Mouse (Mus musculus) left cerebral cortex, postnatal 36 days (tissue): ENCODE results near the gene Phxr2. TPM values are rescaled to one million over a fixed set of nuclear protein-coding genes. Genes with fewer than 3 reads are reported as not detected.
A peak's percentile ranks its signal among the peaks of the same experiment; 100 is the strongest.

ENCODE experiments used
- DNase-seq, 2 experiments: peaks; one replicate each; pipeline ENCODE4 v3.0.0; 2021 to 2022; ENCODE audit warnings: low spot score in 2 of 2, mixed read lengths in 1 of 2
- intact Hi-C: fragments of 180-260 bp; cut with DNase I; formaldehyde crosslinking; loops from one replicate; pipeline ENCODE4 v1.15.1; 2025
- total RNA-seq, 2 experiments: library from RNA; stranded (reverse); gene quantifications; 2 replicates each; pipeline ENCODE4 v1.2.3; 2021

Phxr2 gene
- total RNA-seq, 2 experiments from 2014 or later = not detected

- no peak for DNase-seq
- intact Hi-C loops = no loop called here
These were observed 10.2 kb upstream of the Phxr2 start for GRCm38 (mm10) chr10:99136337-99136736.

DNA sequence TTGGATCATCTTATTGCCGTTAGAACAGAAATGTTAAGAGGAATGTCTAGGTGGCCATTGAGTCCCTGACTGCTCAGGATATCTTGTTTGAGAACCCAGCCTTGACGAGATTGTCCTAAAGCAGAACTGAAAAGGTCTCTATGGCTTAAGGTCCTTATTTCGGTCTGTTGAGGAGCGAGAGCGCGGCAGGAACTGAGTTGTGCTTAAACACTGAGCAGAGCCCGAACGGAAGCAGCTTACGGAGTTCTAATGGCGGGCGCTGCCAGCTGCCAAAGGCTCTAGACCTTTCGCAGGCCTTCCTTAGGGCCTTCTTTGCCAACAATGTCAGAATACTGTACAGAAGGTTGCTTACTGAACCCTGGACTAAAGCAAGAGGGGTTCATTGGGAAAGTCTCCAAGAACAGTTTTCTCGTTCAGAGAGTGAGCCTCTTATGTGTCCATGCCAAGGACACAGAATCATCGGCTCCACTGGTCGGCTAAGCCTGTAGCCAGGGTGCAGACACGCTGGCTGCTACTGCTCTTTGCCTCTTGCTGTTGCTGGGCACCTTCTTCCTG, 7.3 kb upstream of the Phxr2 start:
- no peak for DNase-seq
- intact Hi-C loops = no loop called here

- intact Hi-C loops = no loop called here
- no peak for DNase-seq
These were observed 6.6 kb upstream of the Phxr2 start for GRCm38 (mm10) chr10:99132595-99133272.

DNA sequence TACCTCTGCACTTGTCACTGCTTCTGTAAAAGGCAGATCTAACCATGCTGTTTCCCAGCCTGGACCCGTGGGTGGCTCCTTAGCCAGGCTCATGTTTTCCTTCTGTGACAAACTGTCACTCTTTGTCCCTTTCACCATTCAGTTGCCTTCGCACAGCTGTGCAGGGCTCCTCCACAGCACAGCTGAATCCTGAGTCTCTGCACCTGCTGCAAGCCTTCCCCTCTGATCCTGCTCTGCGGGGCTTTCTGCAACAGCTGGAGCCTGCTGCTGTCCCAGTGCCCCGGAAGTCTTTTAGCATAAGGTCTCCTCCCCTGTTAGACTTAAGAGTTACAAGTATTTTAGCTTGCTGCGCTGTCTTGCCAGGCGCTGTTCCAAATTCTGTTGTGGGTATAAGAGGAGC, 6.1 kb upstream of the Phxr2 start:
- DNase-seq = no peak
- intact Hi-C loops = no loop called here

DNA sequence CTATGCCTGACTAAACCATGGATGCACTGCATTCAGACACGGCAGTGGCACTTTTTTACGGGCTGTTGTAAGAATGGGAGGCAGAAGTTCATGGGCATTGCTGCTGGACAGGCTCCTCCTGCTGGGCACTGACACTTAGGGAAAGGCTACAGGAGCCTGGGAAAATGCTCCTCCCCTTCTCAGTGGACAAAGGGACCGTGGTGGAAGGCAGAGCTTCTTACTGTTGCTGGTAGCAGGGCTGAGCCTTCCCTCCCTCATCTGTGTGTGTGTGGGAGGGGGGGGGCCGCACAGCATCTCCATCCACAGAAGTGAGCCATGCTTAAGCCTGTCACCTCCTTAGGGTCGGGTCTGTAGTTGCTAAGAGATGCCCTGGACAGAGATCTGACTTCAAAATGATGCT, 5.2 kb upstream of the Phxr2 start:
- intact Hi-C loops = no loop called here

GRCm38 (mm10) chr10:99130611-99131010, 4.5 kb upstream of the Phxr2 start:
- no peak for DNase-seq
- intact Hi-C loops = no loop called here

More for the DNA sequence above, 5.2 kb upstream of the Phxr2 start:
- DNase-seq = no peak

DNA sequence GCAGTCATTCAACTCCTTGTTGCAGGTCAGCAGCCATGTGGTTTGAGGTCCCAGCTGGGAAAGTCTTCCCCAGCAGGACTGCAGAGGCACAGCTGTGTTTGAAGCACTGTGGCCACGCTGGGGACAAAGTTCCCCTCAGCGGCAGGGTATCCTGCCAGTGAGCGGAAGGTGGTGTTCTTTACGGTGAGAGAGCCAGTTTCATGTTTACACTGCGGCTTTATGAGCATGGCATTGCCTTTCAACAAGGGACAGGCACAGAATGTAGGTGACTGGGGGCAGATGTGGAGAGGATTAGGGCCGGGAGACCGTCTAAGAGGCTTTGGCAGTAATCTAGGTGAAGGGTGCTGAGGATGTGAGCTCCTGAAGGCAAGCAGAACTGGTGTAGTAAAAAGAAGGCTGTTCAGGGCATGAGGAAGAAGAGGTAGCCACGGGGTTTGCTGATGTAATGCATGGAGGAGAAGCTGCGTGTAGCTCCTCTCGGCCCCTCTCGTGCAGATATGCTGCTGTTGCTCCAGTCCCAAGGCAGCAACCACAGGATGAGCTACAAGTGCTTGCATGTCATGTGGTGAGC, 1.7 kb upstream of the Phxr2 start:
- intact Hi-C loops = no loop called here
- no peak for DNase-seq

DNA sequence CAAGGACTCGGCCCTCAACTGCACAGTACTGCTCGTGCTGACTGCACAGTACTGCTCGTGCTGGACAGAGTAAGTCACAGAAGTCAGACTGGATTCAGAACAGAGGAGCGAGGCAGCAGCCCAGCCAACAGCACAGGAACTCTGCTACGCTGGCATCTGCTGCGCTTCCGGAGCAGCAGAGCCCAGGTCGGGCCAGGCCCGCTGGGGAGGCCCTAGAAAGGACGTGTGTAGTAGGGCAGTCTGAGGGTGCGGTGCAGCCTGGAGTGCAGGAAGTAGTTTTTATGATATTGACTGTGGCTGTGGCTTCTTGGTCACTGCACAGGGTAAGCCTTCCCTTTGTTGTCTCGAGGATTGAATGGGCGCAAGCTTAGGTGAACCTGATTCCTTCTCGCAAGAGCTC, 829 bp upstream of the Phxr2 start:
- no peak for DNase-seq
- intact Hi-C loops = no loop called here

DNA sequence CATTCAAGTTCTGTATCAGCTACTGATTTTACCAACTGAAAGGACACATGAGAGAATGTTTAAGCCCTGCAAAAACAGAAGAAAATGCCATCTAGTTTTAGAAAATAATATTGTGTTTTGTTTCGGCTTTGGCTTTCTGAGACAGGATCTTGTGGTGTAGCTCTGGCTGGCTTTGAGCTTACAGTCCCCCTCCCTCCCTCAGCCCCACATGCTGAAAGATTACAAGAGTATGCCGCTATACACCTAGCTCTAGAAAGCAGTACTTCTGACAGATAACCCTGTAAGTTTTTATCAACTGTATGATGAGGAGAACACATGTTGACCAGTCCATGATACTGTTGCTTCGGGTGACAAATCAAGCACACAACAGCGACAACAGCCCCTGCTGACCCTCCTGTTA, 6.7 kb downstream of the Phxr2 start:
- intact Hi-C loops = no loop called here
- no peak for DNase-seq

GRCm38 (mm10) chr10:99118697-99119096, 7.4 kb downstream of the Phxr2 start:
- intact Hi-C loops = no loop called here
- no peak for DNase-seq

- intact Hi-C loops = no loop called here
- DNase-seq = no peak
These were observed 8.2 kb downstream of the Phxr2 start for GRCm38 (mm10) chr10:99117876-99118275.

DNA sequence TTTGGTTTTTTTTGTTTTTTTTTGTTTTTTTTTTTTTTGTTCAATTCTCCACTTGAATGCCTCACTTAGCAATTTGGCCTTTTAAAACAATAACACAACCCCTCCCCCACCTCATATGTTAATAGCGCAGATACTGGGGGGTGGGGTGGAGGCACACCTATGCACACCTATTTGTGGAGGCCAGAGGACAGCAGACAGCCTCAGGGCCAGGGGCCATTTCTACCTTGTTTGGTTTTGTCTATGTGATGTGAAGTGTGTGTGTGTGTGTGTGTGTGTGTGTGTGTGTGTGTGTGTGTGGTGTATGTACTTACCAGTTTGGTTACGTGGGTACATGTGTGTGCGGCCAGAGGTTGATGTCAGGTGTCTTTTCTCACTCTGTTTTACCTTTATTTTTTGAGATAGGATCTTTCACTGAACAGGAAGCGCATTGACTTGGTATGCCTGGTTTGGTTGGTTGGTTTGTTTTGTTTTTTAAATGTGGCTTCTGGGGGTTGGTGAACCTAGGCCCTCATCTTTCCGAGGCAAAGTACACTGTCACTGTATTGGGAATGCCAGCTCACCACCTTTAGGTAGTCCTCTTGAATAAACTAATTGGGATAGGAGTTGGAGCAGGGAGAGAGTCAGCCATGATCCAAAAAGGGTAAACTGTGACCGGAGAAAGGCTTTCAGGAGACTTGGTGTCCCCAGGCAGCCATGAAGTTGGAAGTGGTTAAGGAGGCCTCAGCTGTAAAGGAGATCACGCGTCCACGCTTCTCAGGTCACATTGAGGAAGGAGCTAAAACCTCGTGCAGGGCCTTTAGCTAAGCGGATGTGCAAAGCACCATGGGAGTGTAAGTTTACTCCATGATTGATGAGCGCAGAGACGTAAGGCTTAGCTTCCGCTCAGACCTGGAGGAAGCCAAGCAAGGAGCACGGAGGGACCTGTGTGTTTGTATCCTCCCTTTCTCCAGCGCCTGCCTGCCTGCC, 9.2 kb downstream of the Phxr2 start:
- DNase-seq = no peak
- intact Hi-C loops = no loop called here

DNA sequence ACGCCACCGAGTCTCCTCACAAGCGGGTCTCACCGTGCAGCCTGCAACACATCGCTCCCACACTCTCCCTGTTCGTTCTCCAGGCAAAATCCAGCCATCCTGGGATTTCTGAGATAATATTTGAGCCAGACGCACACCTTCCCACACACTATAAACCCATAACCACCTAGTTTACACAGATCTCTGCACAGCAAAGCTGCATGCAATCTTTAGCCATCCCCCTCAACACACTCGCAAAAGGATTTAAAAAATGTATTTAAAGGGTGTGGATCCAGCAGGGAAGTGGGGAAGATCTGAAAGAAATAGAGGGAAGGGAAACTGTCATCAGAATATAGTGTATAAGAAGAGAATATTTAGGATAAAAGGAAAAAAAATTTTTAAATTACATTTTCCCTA, 9.9 kb downstream of the Phxr2 start:
- no peak for DNase-seq
- intact Hi-C loops = no loop called here

DNA sequence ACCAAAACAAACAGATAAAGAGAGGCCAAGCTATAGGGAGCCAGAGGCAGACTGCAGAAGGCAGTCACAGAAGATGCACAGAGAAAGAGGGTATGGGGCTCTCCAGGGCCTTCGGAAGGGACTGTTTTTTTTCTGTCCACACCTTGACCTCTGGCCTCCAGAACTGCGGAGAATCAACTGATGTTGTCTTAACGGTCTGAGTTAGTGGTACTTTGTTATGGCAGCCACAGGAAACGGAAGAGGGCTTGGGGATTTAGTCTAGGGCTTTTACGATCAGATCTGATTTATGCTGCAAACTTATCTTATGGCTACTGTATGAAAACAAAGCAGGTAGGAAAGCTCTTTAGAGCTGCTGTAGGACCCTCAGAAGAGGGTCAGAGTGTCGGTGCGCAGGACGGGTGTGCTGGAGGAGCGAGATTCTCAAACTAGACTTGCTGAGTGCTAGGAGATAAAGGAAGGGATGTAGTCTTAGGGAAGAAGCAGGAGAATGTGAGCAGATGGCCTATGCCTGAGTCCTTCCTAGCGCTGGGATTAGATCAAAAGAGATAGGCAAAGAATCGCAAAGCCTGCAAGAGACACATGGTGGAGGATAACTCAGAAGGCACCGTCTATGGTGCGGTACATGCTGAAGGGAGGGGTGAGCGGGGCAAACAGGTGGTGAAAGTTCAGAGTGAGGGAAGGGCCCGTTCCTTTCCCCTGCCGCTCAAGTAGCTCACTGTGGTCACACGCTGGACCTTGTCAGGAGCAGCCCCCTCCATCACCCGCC, 10.5 kb downstream of the Phxr2 start:
- DNase-seq = no peak
- intact Hi-C loops = no loop called here

GRCm38 (mm10) chr10:99114295-99114694, 11.8 kb downstream of the Phxr2 start:
- no peak for DNase-seq
- intact Hi-C loops = no loop called here

- intact Hi-C loops = no loop called here
- no peak for DNase-seq
These were observed 12.6 kb downstream of the Phxr2 start for GRCm38 (mm10) chr10:99113533-99113932.

- DNase-seq = no peak
- intact Hi-C loops = loop anchor here (5.0 kb wide), 1 partner anchor 509 kb away; no protein-coding TSS in a partner anchor
These were observed 17.6 kb downstream of the Phxr2 start for GRCm38 (mm10) chr10:99108431-99108982.

DNA sequence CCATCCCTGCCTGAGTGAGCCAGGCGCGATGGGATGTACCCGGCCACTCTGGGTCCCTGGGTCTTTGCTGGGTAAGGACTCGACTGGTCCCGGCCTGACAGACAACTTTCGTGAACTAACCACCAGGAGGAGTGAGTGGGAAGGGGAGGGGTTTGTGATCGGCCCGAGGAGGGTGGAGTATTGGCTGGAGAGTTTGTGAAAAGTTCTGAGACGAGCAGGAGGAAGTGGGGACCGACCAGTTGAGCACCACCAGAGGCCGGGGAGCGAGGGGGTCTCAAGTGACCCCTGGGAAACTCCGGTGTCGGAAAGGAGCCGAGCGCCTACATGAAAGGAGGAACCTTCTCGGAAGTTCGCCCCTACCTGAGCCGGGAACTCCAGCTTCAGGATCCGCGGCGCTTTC, 18.2 kb downstream of the Phxr2 start, which contains the start of gene Galnt4:
Gene Galnt4, plus strand, starts transcription at position 196 of the 400 bp plus-strand sequence.
- peak; percentile 38 to 56 for DNase-seq
- intact Hi-C loops = loop anchor here (5.0 kb wide), 1 partner anchor 509 kb away; no protein-coding TSS in a partner anchor
